Mouse (Mus musculus): Measurements from ENCODE around the gene Olfr816.
"Not testable (repeated sequence)": the region's sequence is repeated elsewhere in the genome, so short reads cannot be mapped to it uniquely, and the experiment has no call there.

Olfr816 gene

GRCm38 (mm10) chr10:129915497-129915896 lies at the start of gene Olfr816:
Gene Olfr816, minus strand, starts transcription at chr10:129915597.
- no peak for DNase-seq

GRCm38 (mm10) chr10:129949000-129949399 lies 33.6 kb upstream of the Olfr816 start, which contains the start of gene Olfr818:
Gene Olfr818, minus strand, starts transcription at chr10:129949100.
- no peak for DNase-seq

- not testable (repeated sequence) for DNase-seq
Measured at GRCm38 (mm10) chr10:129905767-129906166, 9.6 kb downstream of the Olfr816 start, which contains the start of gene Olfr815. Gene Olfr815, minus strand, starts transcription at chr10:129905867.

GRCm38 (mm10) chr10:129885934-129886333 lies 29.5 kb downstream of the Olfr816 start:
- DNase-seq, result no peak

- not testable (repeated sequence) for DNase-seq
Measured at GRCm38 (mm10) chr10:129885496-129885895, 29.9 kb downstream of the Olfr816 start.

GRCm38 (mm10) chr10:129879751-129880150 lies 35.6 kb downstream of the Olfr816 start, which contains the start of gene Olfr814:
Gene Olfr814, minus strand, starts transcription at chr10:129879851.
- not testable (repeated sequence) for DNase-seq
